Mouse (Mus musculus): ENCODE measurements around the gene Lpar2.

DNA sequence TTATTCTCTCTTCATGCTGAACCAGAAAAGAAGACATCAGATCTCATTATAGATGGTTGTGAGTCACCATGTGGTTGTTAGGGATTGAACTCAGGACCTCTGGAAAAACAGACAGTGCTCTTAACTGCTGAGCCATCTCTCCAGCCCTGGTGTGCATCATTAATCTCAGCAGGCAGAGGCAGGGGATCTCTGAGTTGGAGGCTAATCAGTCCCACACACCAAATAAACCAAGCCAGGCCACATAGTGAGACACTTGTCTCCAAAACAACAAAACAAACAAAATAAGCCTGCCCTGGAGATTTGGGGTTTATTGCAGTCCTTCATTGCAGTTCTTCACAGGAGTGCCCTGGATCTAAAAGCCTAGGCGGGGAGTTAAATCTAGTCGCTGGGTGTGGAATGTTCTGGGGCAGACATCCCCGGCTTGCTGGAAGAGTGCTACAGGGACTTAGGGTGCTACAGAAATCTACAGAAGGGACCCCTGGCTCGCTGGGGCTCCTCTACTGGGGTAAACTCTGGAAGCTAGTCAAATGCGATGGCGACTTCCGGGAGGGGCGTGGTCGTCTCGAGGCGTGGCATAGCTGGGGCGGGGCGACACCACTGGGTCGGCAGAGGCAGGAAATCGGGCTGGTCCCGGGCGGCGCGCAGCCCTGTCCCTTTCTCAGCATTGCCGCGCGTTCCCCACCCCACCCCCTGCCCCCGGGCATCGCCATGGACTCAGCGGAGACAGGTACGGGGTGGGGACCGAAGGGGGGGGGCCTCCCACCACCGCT is 13.9 kb upstream of the Lpar2 start, which contains the start of gene Gmip:
- TF ChIP-seq POLR2A (IDR thresholded peaks at IDR 0.05; ENCODE audit: control insufficient read depth in 1 of 2, insufficient read depth in 1 of 2, low read depth in 1 of 2, low read length in 2 of 2, poor library complexity in 1 of 2) = peak; percentile 17 to 71; a peak in 3 of 4 replicates
- no peak for TF ChIP-seq CTCF (IDR thresholded peaks at IDR 0.05 in 2 of 3, conservative IDR thresholded peaks at IDR 0.05 in 1 of 3; ENCODE audit: control insufficient read depth in 1 of 3, insufficient read depth in 1 of 3, low read depth in 2 of 3, low read length in 3 of 3, poor library complexity in 1 of 3, severe bottlenecking in 1 of 3)
- no peak for TF ChIP-seq MEF2A (IDR thresholded peaks at IDR 0.05; ENCODE audit: extremely low read depth, insufficient replicate concordance, low read depth, low read length, poor library complexity, severe bottlenecking)
- no peak for TF ChIP-seq MAFK (IDR thresholded peaks at IDR 0.05; ENCODE audit: borderline replicate concordance, low read depth, low read length)
- TF ChIP-seq MYC (IDR thresholded peaks at IDR 0.05; ENCODE audit: low read depth, low read length) = no peak
- TF ChIP-seq POLR2AphosphoS5 (IDR thresholded peaks at IDR 0.05; ENCODE audit: borderline replicate concordance, low read depth, low read length) = no peak
- TF ChIP-seq CHD2 (IDR thresholded peaks at IDR 0.05; ENCODE audit: low read length) = no peak
- no peak for TF ChIP-seq RAD21 (IDR thresholded peaks at IDR 0.05; ENCODE audit: low read depth, low read length)
- TF ChIP-seq ZKSCAN1 (IDR thresholded peaks at IDR 0.05; ENCODE audit: low read depth, low read length) = no peak
- no peak for TF ChIP-seq GATA1 (IDR thresholded peaks at IDR 0.05; ENCODE audit: low read depth, low read length)
- no peak for TF ChIP-seq TAL1 (IDR thresholded peaks at IDR 0.05; ENCODE audit: low read length)

Measured in MEL (cell line).